Mouse (Mus musculus): ENCODE results near the gene Vwa5b1. TPM values are rescaled to one million over a fixed set of nuclear protein-coding genes. Genes with fewer than 3 reads are reported as not detected.

Vwa5b1 gene
- total RNA-seq (2023), result not detected

DNA sequence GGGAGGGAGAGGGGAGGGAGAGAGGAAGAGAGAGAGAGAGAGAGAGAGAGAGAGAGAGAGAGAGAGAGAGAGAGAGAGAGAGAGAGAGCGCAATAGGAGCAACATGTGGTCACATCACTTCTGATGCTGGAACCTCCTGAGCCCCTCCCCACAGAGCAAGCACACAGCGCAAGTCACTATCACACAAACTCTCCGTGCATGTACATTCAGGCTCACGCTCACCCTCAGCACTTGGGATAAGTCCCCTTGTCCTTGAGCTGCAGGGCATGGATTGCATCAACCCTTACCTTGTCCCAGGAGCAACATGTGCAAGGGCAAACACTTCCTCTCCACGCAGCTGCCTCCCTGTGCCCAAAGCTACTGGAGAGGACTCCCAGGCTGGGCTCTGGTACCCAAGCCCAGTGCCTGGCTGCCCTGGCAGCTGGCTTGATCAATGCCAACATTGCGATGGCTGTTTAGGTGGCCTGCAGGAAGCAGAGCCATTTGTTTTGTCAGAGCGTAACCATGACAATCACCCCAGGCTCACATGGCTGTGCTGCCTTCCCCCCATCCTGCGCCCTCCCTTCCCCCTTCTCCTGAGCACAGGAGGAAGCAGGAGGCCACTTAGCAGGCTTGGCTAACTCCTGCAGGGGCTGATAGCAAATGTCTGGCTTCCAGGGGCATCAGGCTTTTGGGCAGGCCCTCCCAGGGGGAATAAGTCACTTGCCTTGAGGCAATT is at the start of gene Vwa5b1:
Gene Vwa5b1, minus strand, starts transcription at position 457 of the 718 bp plus-strand sequence.

Other genes with a start within 250 kb of the Vwa5b1 start
- not detected for gene Fam43b, start 239.4 kb downstream of the Vwa5b1 start, total RNA-seq (2023)
- gene Mul1, start 201.2 kb downstream of the Vwa5b1 start, total RNA-seq (2023), result 10 to 100 TPM; 20.1 to 30.0 TPM
- gene Camk2n1, start 181.6 kb downstream of the Vwa5b1 start, total RNA-seq (2023), result under 1 TPM; 0.09 TPM
- not detected for gene Pla2g2c, start 88.9 kb upstream of the Vwa5b1 start, total RNA-seq (2023)
- not detected for gene Ubxn10, start 101.3 kb upstream of the Vwa5b1 start, total RNA-seq (2023)
- gene Pla2g2f, start 121.7 kb upstream of the Vwa5b1 start, total RNA-seq (2023), result not detected
- not detected for gene Pla2g2d, start 139.9 kb upstream of the Vwa5b1 start, total RNA-seq (2023)
- 1 to 10 TPM; 1.4 to 1.7 TPM for gene Pla2g5, start 227.6 kb upstream of the Vwa5b1 start, total RNA-seq (2023)
- gene Gm13030, start 238.1 kb upstream of the Vwa5b1 start, total RNA-seq (2023), result not detected
- not detected for gene Pla2g2e, start 242.1 kb upstream of the Vwa5b1 start, total RNA-seq (2023)